Mouse (Mus musculus) effector memory CD4-positive, alpha-beta T cell, adult 5 months (primary cell): ENCODE data around the gene Morc3. TPM values are rescaled to one million over a fixed set of nuclear protein-coding genes. Genes with fewer than 3 reads are reported as not detected.

Experiments used
- polyA plus RNA-seq: library from polyadenylated mRNA; unstranded; fragments of 100-300 nt; shearing (Covaris generic); gene quantifications from one replicate; pipeline ENCODE4 v1.2.1, GENCODE M21; 2017

Morc3 gene
- 56.1 TPM for polyA plus RNA-seq

GRCm38 (mm10) chr16:93831627-93832395 is at the start of gene Morc3:
Gene Morc3 (plus strand): TSS chr16:93832121.

DNA sequence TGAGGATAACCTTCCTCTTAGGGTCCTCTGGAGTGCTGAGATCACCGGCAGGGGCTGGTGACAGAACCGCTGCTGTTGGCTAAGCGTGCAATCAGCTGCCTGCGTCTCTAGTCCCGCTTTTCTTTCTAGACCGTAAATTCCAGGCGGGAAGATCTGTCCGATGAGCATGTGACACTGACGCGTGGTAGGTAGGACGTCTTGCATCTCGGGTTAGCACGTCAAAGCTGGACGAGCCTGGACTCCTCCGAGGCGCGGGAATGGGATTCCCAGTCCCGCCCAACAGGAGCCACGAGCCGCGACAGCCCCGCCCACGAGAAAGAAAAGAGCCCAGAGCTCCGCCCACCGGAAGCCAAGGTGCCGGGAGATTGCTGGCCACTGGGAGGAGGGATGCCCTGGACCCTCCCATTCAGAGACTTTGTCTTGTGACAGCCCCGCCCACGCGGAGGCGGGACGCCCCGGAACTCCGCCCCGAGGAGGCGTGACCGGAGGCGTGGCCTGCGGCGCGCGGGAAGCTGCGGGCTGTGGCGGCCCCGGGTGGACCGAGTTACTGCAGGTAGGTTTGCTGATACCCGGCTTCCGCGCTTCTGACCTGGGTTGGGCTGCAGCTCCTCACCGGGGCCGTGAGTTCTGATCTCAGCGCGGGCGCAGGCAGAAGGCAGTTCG is 51.6 kb downstream of the Morc3 start, which contains the start of gene Chaf1b:
Gene Chaf1b, plus strand, starts transcription at position 479 of the 663 bp plus-strand sequence.

Other genes starting within 250 kb of the Morc3 start
- gene Setd4, start 228.1 kb upstream of the Morc3 start, polyA plus RNA-seq, result 31.4 TPM
- 48.1 TPM for gene Cbr1, start 226.3 kb upstream of the Morc3 start, polyA plus RNA-seq
- not detected for gene Gm5678, start 204.0 kb upstream of the Morc3 start, polyA plus RNA-seq
- not detected for gene Cbr3, start 148.9 kb upstream of the Morc3 start, polyA plus RNA-seq
- gene Dop1b, start 120.2 kb upstream of the Morc3 start, polyA plus RNA-seq, result 56.4 TPM
- gene Chaf1b, start 51.8 kb downstream of the Morc3 start, polyA plus RNA-seq, result 10.3 TPM
- gene Cldn14, start 176.7 kb downstream of the Morc3 start, polyA plus RNA-seq, result not detected